Mouse (Mus musculus) MEL (cell line): ENCODE data around the gene Fam84b.

ENCODE experiments used
- CTCF ChIP-seq, 3 experiments: IDR thresholded peaks in 2 of 3; conservative IDR thresholded peaks in 1 of 3; 2 replicates each; pipeline ENCODE4 v1.5.1; 2011 to 2012; ENCODE audit warnings: low read length in 3 of 3, low read depth in 2 of 3, mild to moderate bottlenecking in 2 of 3, improper control_type of control experiment in 1 of 3, inconsistent platforms in 1 of 3, mixed read lengths in 1 of 3, moderate library complexity in 1 of 3; ENCODE audit not compliant: control insufficient read depth in 1 of 3, insufficient read depth in 1 of 3, poor library complexity in 1 of 3, severe bottlenecking in 1 of 3
- HCFC1 ChIP-seq: IDR thresholded peaks from 2 replicates; pipeline ENCODE4 v1.6.1; 2012; ENCODE audit warnings: low read depth, mild to moderate bottlenecking, inconsistent platforms, low read length, improper control_type of control experiment, moderate library complexity
- MYC ChIP-seq: IDR thresholded peaks from 2 replicates; pipeline ENCODE4 v1.6.1; 2011; ENCODE audit warnings: low read depth, mild to moderate bottlenecking, low read length, improper control_type of control experiment, moderate library complexity
- POLR2A ChIP-seq, 2 experiments: IDR thresholded peaks; 2 replicates each; pipeline ENCODE4 v1.6.1; 2011 to 2012; ENCODE audit warnings: low read length in 2 of 2, mild to moderate bottlenecking in 2 of 2, control low read depth in 1 of 2, improper control_type of control experiment in 1 of 2, low read depth in 1 of 2, moderate library complexity in 1 of 2; ENCODE audit not compliant: control insufficient read depth in 1 of 2, insufficient read depth in 1 of 2, poor library complexity in 1 of 2
- POLR2AphosphoS2 ChIP-seq: IDR thresholded peaks from 2 replicates; pipeline ENCODE4 v1.6.1; 2011; ENCODE audit warnings: low read length, improper control_type of control experiment
- POLR2AphosphoS5 ChIP-seq: IDR thresholded peaks from 2 replicates; pipeline ENCODE4 v1.6.1; 2012; ENCODE audit warnings: low read depth, borderline replicate concordance, mild to moderate bottlenecking, inconsistent platforms, low read length, moderate library complexity, mixed read lengths
- USF1 ChIP-seq: IDR thresholded peaks from 2 replicates; pipeline ENCODE4 v1.6.1; 2014; ENCODE audit warnings: low read depth, mild to moderate bottlenecking, inconsistent platforms, low read length, improper control_type of control experiment, moderate library complexity

DNA sequence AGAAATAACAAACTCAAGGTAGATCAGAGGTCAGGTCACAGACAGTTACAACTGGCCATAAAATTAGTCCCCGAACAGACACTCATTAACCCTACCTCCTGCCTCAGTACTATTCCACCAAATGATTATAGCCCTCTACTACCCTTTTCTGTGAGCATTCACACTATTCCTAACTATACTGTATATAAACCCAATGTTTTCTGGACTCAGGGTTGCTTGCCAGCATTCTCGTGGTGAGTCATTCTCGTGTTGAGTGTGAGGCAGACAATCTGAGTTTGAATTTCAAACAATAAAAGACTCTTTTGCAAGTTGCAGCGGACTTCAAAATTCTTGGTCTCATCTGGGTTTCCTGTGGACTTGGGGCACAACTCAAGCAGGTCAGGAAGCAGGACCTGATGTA is 74.5 kb downstream of the Fam84b start:
- TF ChIP-seq POLR2AphosphoS5 (no peak), CTCF (IDR thresholded peaks at IDR 0.05 in 2 of 3, conservative IDR thresholded peaks at IDR 0.05 in 1 of 3; ENCODE audit: control insufficient read depth in 1 of 3, insufficient read depth in 1 of 3, low read depth in 2 of 3, low read length in 3 of 3, poor library complexity in 1 of 3, severe bottlenecking in 1 of 3) (no peak), POLR2AphosphoS2 (no peak), MYC (no peak), POLR2A (IDR thresholded peaks at IDR 0.05; ENCODE audit: control insufficient read depth in 1 of 2, insufficient read depth in 1 of 2, low read depth in 1 of 2, low read length in 2 of 2, poor library complexity in 1 of 2) (no peak), HCFC1 (no peak), USF1 (no peak)
